Mouse (Mus musculus) kidney, adult 18-20 months (tissue): Measurements from ENCODE around the gene Ubap1.
A peak's percentile ranks its signal among the peaks of the same experiment; 100 is the strongest.

Experiments
- DNase-seq: peaks from one replicate; pipeline ENCODE4 v3.0.0; 2021

Ubap1 gene

DNA sequence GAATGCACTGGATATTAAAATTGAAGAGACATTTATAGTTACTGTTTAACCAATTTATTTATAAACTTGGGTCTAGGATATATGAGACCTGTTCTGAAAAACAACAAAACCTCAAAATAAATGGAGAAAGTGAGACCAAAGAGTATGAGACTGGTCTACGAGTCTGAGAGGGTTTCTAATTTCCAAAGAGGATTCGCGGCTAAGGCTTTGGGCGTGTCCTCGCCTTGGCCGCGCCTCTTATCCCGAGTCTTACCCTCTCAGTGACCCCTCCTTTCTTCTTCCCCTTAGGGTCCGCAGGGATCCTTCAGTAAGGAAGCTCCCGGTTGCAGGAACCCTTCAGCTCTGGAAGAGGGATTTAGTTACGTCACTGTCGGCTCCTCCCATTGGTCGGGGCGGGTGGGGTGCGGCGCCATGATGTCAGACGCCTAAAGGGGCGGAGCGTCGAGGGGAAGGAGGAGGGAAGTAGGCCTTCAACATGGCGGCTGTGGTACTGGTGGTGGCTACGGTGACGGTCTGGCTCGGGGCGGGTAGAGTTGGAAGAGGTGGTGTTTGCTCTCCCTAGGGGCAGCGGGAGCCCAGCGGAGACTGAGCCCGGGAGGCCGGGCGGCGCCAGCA is at the start of gene Ubap1:
Gene Ubap1 (plus strand): TSS at position 413 of the 615 bp plus-strand sequence.
- peak; percentile 93 for DNase-seq

DNA sequence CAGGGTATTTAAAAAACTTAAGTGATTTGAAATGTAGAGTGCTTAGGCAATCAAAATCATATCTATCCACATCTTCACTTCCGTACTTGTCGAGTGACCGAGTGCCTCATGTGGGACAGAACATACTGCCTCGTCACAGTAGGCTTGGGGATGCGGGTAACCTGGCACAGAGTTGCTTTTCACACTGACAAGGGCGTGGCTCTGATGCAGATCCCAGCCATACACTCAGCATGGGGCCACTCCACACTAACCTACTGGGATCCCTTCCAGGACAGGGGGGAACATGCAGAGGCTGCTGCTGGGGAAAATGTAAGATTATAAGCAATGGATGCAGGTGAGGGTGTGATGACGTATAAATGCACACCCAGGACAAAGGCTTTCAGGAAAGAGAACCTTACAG is 45.1 kb upstream of the Ubap1 start:
- no peak for DNase-seq

DNA sequence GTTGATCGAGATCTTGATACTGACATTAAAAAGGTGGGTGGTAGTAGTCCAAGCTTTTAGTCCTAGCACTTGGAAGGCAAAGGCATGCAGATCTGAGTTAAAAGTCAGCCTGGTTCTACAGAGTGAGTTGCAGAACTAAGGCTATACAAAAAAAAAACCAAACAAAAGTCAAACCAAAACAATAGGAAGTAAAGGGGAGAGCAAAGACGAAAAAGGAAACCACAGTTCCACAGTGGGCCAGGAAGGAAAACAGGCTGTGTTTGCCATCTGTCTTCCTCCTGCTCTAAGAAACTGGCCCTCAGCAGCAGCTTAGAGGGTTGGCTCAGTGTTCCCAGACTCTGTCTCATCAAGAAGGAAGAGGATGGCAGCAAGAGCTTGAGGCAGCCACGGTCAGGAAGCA is 44.5 kb upstream of the Ubap1 start:
- DNase-seq, result no peak

DNA sequence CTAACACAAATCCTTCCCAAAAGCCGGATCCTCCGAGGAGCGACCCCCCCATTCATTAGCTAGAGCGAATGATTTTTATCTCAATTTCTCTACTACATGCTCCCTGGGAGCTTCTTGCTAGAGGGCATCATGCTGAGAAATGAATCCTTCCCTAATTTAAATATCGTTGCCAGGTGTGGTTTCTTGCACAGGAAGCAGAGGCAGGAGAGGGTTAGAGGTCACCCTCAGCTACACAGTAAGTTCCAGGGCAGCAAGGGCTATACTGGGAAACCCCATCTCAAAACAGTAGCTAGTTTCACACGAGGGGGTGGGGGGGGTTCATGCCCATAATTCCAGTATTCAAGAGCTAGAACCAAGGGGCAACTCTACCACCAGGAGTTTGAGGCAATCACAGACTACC is 41.4 kb upstream of the Ubap1 start:
- no peak for DNase-seq

DNA sequence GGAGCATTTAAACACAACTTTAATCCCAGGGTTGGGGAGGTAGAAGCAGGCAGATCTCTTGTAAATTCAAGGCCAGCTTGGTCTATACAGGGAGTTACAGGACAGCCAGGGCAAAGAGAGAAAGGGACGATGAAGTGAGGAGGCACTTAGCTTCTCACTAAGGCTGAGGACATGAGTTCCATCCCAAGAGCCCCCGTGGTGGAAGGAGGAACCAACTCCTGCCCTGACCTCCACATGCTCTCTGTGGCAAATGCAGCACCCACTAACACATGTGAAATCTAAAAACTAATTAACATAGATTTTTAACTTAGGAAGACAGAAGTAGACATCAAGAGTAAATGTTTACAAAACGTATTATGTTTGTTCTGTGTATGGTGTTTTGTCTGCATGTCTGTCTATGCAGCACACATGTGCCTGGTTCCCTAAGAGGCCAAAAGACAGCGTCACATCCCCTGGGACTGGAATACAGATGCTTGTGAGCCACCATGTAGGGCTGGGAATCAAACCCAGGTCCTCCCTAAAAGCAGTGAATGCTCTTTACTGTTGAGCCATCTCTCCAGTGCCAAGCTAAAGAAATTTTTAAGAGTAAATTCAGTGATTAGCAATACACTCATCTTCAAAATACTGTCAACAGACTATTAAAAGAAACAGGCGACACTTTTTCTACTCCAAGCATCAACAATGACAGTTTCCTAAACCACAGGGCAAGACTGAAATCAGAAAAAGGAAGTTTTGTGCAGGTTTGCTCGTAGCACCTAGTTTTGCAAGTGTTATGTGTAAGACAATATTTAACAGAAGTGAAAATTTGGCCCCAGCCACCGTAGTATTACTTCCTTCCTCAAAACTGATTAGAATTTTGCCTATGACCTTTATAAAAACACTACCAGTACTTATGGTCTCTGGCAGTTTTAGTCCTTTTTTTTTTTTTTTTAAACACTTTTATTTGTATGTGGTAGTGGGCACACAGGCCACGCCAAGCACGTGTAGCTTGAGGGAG is 37.9 kb upstream of the Ubap1 start:
- no peak for DNase-seq

DNA sequence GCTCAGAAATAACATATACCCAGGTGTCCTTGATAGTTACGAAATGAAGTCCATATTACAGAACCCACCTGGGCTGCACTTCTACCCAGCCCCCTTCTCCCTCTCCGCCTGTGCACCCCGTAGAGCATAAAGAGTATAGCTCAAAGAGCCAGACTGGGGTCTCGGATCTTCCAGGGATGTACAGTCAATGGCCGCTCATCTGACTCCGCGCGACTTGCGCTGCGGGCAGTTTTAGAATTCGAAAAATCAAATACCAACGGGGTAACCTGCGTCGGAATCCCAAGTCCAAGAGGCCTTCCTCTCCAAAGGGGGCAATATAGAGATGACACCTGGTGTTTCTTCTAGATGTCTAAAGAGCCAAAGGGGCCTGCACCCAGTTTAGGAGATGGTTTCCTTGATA is 35.1 kb upstream of the Ubap1 start:
- no peak for DNase-seq

DNA sequence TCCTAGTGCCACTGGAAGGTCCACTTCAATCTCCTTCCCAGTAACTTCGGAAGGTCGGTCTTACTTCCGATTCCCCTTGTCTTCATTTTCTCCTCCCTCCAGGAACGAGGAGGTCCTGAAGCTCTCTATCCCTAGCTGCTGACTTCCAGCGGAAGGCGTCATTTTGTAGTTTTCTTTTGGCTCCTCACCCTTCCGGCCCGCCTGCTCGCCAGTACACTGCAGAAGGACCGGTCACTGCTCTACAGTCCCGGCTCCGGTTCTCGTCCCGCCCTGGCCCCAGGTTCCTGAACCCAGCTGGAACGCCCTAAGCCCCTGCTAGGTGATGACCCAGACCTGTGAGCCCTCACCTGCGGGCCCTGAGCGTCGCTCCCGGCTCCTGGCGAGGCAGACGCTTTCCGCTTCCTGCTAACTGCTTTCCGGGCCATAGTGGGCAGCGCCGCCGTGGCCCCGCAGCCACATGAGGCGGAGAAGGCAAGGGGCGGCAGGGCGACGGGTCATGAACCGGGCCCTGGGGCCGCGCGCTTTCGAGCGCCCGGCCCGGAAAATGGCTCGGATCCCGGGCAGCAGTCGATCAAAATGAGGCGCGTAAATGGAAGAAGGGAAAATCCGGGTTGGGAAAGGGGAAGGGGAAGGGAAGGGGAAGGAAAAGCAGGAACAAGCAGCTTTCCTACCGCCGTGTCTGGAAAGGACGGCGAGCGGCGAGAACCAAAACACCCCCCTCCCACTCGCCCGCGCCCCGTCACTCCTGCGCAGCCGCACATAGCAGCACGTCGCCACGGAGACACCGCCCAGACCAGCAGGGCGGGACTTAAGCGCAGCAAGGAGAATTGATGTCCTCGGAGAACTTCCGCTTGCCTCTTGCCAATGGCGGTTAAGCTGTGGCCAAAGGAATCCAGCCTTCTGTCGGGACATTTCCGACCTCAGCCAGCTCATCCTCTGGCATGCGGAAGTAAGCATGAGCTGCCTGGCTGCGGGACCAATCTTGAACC is 34.4 kb upstream of the Ubap1 start, which contains the start of gene Dcaf12:
Gene Dcaf12 (minus strand): TSS at position 749 of the 989 bp plus-strand sequence.
- peak; percentile 95 for DNase-seq

DNA sequence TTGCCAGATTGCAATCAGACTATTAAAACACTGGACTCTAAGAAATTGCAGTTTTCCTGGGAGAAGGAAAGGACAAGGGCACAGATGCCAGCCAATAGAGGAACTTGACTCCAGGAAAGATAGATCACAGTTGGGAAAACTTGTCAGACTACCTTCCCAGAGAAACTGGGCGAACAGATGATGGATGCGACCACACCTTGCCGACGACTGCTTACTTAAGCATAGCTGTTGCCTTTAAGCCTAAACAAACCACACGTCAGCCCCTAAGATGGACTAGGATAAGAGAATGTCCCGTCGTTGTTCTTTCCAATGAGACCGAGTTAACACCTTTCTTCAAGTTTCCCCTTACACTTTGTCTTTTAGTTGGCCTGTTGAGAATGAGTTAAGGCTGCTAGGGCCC is 33.6 kb upstream of the Ubap1 start:
- DNase-seq, result no peak

DNA sequence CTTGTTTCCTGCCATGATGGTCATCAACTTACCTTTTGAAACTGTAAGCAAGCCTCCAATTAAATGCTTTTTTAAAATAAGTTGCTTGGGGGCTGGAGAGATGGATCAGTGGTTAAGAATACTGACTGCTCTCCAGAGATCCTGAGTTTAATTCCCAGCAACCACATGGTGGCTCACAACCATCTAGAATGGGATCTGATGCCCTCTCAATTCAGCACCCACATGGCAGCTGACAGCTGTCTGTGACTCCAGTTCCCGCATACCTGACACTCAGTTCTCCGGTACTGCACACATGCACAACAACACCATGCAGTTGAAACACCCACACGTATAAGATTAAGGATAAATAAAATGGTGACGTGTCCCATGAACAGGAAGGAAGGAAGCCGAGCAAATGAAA is 30.5 kb upstream of the Ubap1 start:
- DNase-seq, result peak; percentile 14

DNA sequence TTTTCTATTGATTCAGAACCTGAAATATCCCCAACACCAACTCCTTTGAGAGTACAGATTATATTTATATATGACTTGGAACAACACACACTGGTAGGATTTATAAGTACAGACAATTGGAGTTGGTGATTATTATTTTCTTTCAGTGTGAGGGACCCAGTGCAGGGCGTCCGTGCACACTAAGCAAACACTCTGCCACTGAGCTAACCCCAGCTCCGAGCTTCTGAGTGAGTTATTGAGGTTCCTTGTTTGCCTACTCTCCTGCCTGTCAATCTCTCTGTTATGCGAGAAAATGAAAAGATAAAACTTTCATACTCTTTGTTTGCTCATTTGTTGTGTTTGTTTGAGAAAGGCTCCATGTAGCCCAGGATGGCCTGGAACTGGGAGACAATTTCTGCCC is 27.8 kb upstream of the Ubap1 start:
- no peak for DNase-seq

DNA sequence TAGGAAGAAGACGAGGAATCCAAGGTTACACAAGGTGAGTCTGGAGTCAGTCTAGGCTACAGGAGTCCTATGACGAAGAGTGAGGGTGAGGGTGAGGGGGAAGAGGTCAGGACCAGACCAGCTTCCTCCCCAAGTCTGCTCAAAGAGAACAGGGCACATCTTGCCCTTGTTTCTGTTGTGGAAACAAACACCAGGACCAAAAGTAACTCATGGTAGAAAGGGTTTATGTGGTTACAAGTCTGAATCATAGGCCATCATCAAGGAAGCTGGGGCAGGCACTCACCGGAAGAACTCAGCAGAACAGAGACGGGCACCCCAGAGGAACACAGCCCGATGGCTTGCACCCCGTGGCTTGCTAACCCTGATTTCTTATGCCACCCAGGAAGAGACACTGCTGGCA is 21.9 kb upstream of the Ubap1 start:
- DNase-seq, result no peak

DNA sequence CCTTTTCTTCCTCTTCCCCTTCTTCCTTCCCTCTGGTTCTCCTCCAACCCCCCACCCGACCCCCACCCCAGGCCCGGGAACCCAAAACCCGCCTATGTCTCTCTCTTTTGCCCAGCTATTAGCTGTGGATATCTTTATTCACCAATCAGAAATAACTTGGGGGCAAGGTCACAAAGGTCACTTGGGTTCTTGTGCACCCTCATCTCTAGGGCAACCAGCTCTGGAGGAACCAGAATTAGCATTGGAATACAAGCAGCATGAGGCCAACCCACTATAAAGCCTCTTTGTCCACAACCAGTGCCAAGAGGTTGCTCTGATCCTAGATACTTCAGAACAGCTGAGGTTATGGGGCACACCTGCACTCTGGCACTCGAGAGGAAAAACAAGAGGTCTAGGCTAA is 19.3 kb upstream of the Ubap1 start:
- no peak for DNase-seq

DNA sequence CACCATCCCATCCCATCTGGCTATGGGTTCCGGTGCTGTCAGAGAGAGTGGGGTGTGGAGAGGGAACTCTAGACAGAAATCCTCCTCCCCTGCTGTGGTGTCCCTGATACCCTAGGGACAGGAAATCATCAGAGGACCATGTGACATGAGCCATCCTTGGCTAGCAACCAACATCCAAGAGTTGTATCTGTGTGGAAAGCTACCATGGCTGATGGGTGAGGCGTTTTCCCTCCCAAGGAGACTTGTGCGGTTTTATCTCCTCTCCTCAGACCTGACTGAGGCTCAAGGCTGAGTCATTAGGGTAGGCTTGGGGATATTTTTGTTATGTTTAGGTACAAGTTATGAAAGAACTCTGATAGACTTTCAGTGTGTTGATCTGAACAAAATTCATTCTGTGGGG is 17.7 kb upstream of the Ubap1 start:
- no peak for DNase-seq

DNA sequence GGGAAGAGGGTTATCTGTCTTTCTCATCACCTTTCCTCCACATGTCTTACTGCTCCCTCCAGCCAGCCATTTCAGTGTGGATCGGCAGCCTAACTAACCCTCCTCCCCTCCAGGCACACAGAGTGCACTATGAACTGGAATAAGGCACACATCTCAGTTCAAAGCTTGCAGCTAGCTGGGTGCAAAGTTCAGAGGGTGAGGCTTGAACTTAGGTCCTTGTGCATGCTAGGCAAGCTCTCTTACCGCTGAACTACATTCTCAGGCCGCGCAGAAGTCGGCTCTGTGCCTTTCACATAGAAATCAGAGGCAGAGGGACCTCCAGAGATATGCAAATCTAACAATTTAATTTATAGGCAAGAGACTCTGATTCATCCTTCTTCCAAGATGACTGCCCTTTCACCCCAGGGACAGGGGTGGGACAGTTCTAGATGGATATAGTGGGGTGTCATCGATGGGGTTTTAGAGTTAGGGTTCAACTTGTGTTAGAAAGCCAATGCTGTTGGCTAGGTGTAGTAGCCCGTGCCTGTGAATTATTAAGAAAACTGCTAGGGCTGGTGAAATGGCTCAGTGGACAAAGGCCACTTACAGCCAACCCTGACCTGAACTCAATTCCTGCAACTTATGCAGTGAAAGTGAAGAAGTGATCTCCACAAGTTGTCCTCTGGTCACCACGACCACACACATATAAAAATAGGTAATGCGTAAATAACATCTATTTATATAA is 16.9 kb upstream of the Ubap1 start:
- peak; percentile 58 for DNase-seq

DNA sequence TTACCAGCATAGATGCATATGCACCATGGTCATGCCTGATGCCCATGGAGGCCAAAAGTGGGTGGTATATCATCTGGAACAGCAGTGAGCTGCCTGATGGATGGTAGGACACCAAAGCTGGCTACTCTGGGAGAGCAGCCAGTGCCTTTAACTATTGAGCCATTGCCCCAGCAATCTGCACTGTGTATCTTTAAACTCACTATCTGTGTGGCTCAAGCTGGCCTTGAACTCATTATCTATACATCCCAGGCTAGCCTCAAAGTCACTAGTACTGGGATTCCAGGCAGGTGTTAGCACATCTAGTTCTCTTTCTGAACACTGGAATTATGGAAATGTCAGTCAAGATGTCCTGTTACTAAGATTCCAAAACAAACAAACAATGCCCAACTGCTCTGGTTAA is 12.2 kb upstream of the Ubap1 start:
- DNase-seq, result no peak

DNA sequence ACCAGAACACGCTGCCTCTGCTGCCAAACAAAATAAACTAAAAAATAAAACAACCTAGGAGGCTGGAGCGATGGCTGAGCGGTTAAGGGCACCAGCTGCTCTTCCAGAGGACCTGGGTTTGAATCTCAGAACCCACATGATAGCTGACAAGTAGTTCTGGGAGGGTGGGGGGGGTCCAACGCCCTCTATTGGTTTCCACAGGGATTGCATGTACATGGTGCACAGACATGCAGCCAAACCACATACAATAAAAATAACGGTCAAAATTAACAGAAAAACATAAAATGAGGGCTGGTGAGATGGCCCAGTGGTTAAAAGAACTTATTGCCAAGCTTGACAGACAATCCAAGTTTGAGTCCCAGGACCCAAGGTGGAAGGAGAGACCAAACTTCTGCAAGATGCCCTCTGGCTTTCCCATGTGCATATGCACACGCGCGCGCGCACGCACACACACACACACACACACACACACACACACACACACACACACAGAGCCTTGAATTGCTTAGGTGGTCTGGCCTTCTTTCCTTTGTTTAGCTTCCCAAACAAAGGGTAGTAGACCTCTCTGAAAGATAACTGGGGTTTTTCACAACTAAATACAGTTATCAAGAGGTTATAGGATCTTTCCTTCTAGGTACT is 7.8 kb upstream of the Ubap1 start:
- DNase-seq, result no peak

DNA sequence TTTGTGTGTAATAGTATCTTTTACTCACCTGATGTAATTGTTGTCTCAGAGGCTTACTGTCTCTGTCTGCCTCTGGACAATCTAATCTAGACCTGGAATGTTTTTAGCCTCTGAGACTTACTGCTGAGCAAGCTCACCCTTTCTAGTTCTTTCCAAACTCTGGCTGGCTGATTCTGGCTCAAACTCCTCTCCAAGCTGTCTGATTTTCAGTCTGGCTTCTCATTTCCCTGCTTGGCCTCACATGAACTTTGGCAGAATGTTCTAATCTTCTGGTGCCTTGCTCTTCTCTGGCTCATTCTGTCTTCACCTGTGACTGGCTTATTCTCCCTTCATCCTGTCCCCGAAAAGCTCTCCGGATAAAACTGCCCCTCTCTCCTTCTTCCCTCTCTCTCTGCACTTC is 2.8 kb upstream of the Ubap1 start:
- DNase-seq, result peak; percentile 56

DNA sequence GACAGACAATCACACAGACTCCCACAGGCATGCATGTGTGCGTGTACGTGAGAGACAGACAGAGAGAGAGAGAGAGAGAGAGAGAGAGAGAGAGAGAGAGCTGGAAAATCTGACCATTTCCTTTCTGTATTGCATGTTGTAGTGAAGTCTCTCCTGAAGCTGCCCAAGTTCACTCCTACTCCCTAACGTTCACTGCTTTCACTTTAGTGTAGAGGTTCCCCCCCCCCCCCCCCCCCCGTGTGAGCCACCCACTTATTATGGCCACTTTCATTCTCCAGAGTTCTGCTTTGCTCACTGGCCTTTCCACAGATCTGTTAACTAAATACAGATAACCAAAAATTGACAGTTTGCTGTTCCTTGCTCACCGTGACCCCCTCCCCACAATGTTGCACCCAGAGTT is 957 bp upstream of the Ubap1 start:
- DNase-seq, result no peak

DNA sequence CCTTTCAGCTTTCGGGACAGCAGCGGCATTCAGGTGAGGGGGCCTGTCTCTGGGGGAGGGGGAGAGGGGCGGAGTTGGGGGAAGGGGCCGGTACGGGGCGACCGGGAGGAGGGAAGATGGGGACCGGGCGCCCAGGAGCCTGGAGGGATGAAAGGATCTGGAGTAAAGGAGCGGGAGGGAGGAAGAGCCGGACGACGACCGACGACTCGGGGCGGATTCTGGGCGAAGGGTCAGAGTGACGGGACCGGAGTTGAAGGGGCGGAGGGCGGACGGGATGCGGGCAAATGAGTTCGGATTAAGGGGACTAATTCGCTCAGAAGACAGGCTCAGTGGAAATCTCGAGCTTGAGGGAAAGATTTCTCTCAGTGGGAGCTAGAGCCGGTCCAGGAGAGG is 399 bp downstream of the Ubap1 start:
- no peak for DNase-seq

DNA sequence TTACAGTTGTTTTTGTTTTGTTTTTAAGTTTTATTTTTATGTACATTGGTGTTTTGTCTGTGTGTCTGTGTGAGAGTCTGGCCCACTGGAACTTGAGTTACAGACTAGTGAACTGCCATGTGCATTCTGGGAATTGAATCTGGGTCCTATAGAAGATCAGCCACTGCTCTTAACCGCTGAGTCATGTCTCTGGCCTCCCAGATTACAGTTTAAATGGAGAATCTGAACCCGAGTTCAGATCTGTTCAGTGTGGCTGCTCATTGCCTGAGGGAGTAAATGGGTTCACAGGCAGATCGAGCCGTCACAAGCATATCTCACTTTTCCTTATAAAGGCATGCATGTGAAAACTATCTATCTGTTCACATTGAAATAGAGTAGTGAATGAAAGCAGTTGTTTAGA is 4.0 kb downstream of the Ubap1 start:
- DNase-seq, result no peak

DNA sequence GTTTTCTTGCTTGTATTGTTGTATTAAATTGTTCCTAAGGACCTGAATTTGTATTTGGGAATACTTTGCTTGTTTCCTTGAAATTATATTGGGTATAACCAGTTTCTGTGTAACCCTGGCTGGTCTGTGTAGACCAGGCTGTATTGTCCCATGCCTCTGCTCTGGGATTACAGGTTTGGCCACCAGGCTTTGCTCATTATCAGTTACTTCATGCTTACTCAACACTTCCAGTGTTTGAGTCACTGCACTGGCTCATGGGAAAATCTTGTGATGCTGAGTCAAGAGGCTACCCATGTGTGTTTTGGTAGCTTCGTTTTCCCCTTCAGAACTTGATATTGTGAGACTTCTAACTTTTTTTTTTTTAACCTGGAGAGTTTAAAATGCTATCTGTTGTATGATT is 4.5 kb downstream of the Ubap1 start:
- no peak for DNase-seq

DNA sequence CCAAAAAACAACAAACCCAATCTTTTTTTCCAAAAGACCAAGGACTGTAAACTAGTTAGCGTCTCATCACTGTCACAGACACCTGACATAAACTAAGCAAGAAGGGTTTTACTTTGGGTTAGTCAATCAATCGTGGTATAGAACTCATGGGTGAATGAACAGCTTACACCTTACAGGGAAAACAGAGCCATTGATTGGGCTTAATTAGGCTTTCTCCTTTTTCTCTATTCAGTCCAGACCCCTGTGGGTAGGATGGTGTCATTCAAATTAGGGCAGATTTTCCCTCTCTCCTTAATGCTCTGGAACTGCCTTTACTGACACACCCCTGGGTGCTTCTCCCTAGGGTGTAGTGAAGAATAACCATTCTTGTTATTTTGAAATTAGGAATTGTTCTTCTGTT is 8.4 kb downstream of the Ubap1 start:
- DNase-seq, result no peak
